Mouse (Mus musculus) midbrain, embryonic 15.5 days (tissue): ENCODE measurements around the gene Btbd18. TPM values are rescaled to one million over a fixed set of nuclear protein-coding genes. Genes with fewer than 3 reads are reported as not detected.

ENCODE experiments used
- ATAC-seq: fragments of 200-750 bp; cut with Nextera tagmentation; replicated peaks from 2 replicates; pipeline ENCODE4 v1.8.0; 2017; ENCODE audit warnings: moderate TSS enrichment
- H3K27ac ChIP-seq: fragments of 300-500 bp; sonication (generic); 2 replicates; pipeline ENCODE4 v1.5.1; 2015; ENCODE audit warnings: mild to moderate bottlenecking, inconsistent platforms
- H3K27me3 ChIP-seq: fragments of 300-500 bp; sonication (generic); replicated peaks from 2 replicates; pipeline ENCODE4 v1.6.1; 2015; ENCODE audit warnings: inconsistent platforms
- H3K36me3 ChIP-seq: fragments of 300-500 bp; sonication (generic); replicated peaks from 2 replicates; pipeline ENCODE4 v1.6.1; 2015; ENCODE audit warnings: inconsistent platforms
- H3K4me1 ChIP-seq: fragments of 300-500 bp; sonication (generic); 2 replicates; pipeline ENCODE4 v1.6.1; 2015; ENCODE audit warnings: inconsistent platforms
- H3K4me2 ChIP-seq: fragments of 300-500 bp; sonication (generic); 2 replicates; pipeline ENCODE4 v1.6.1; 2015; ENCODE audit warnings: inconsistent platforms, mild to moderate bottlenecking, moderate library complexity
- H3K4me3 ChIP-seq: fragments of 300-500 bp; sonication (generic); 2 replicates; pipeline ENCODE4 v1.5.1; 2015; ENCODE audit warnings: mild to moderate bottlenecking, inconsistent platforms
- H3K9ac ChIP-seq: fragments of 300-500 bp; sonication (generic); 2 replicates; pipeline ENCODE4 v1.6.1; 2015; ENCODE audit warnings: mild to moderate bottlenecking, inconsistent platforms
- H3K9me3 ChIP-seq: fragments of 300-500 bp; sonication (generic); 2 replicates; pipeline ENCODE4 v1.6.1; 2016; ENCODE audit warnings: inconsistent platforms
- WGBS: fragments of 180-500 bp; shearing (Covaris S2); methylation state at CpG from one replicate; pipeline ENCODE4 v1.1.7; 2015; ENCODE audit warnings: mixed read lengths; 5-methylcytosine and 5-hydroxymethylcytosine counted together
- polyA plus RNA-seq: library from polyadenylated mRNA; unstranded; fragments of >200 nt; fragmentation: Nextera tagmentation; extraction: Ambion mirVana; gene quantifications from 2 replicates; pipeline ENCODE4 v1.2.1, GENCODE M21; 2015

The Btbd18 gene
- polyA plus RNA-seq, 1 experiment from 2014 or later, result 0.19 TPM

GRCm38 (mm10) chr2:84715562-84716361 lies 56.9 kb downstream of the Btbd18 start:
- Histone ChIP-seq H3K4me2 (peak overlapping the region; percentile 90), H3K9me3 (no peaks in the 10 kb centered on the region), H3K27me3 (no peaks in the 10 kb centered on the region), H3K9ac (peak overlapping the region; percentile 60), H3K4me1 (peaks cover 23% of the 10 kb centered on the region), H3K4me3 (peak overlapping the region; percentile 88), H3K27ac (peak overlapping the region; percentile 96), H3K36me3 (no peaks in the 10 kb centered on the region)
- peak; percentile 97 for ATAC-seq
- under 1% methylated on average over 33 of the region's 33 CpGs for WGBS

GRCm38 (mm10) chr2:84716423-84717355 lies 57.8 kb downstream of the Btbd18 start:
- H3K4me2 ChIP-seq, result peak overlapping the region; percentile 90
- peaks cover 23% of the 10 kb centered on the region for H3K4me1 ChIP-seq
- ATAC-seq, result no peak
- H3K36me3 ChIP-seq, result no peaks in the 10 kb centered on the region
- peak overlapping the region; percentile 60 for H3K9ac ChIP-seq
- H3K4me3 ChIP-seq, result peak overlapping the region; percentile 88
- H3K27ac ChIP-seq, result peak overlapping the region; percentile 96
- no peaks in the 10 kb centered on the region for H3K27me3 ChIP-seq
- H3K9me3 ChIP-seq, result no peaks in the 10 kb centered on the region
- WGBS, result 32% methylated on average over 9 of the region's 9 CpGs

GRCm38 (mm10) chr2:84717357-84717756 lies 58.5 kb downstream of the Btbd18 start:
- Histone ChIP-seq H3K4me2 (no peak overlapping the region), H3K4me1 (peaks cover 20% of the 10 kb centered on the region), H3K27ac (no peak overlapping the region), H3K4me3 (no peak overlapping the region), H3K9me3 (no peaks in the 10 kb centered on the region), H3K27me3 (no peaks in the 10 kb centered on the region), H3K36me3 (no peaks in the 10 kb centered on the region), H3K9ac (no peak overlapping the region)
- no peak for ATAC-seq
- 91% methylated on average over 4 of the region's 4 CpGs for WGBS

Other genes starting within 250 kb of the Btbd18 start
- gene Calcrl, start 233.7 kb upstream of the Btbd18 start, polyA plus RNA-seq, result 8.6 and 9.7 TPM in 2 replicates
- 17.3 and 19.0 TPM in 2 replicates for gene Tfpi, start 182.3 kb upstream of the Btbd18 start, polyA plus RNA-seq
- gene Ctnnd1, start 8.3 kb upstream of the Btbd18 start, polyA plus RNA-seq, result 31.3 and 34.2 TPM in 2 replicates
- gene Selenoh, start 11.7 kb downstream of the Btbd18 start, polyA plus RNA-seq, result 168 and 174 TPM in 2 replicates
- not detected in 2 replicates for gene Gm28635, start 19.0 kb downstream of the Btbd18 start, polyA plus RNA-seq
- 49.5 and 50.1 TPM in 2 replicates for gene Med19, start 19.3 kb downstream of the Btbd18 start, polyA plus RNA-seq
- gene Tmx2, start 20.1 kb downstream of the Btbd18 start, polyA plus RNA-seq, result 271 and 279 TPM in 2 replicates
- 19.0 and 19.9 TPM in 2 replicates for gene Zdhhc5, start 56.1 kb downstream of the Btbd18 start, polyA plus RNA-seq
- gene Clp1, start 68.3 kb downstream of the Btbd18 start, polyA plus RNA-seq, result 24.4 and 25.2 TPM in 2 replicates
- 27.5 and 28.0 TPM in 2 replicates for gene Ypel4, start 75.0 kb downstream of the Btbd18 start, polyA plus RNA-seq
- gene Gm19426, start 84.6 kb downstream of the Btbd18 start, polyA plus RNA-seq, result 3.6 and 4.6 TPM in 2 replicates
- 32.9 and 37.0 TPM in 2 replicates for gene Serping1, start 116.4 kb downstream of the Btbd18 start, polyA plus RNA-seq
- gene Ube2l6, start 139.7 kb downstream of the Btbd18 start, polyA plus RNA-seq, result 21.6 and 25.7 TPM in 2 replicates
- gene Smtnl1, start 163.6 kb downstream of the Btbd18 start, polyA plus RNA-seq, result not detected in 2 replicates
- gene Timm10, start 167.9 kb downstream of the Btbd18 start, polyA plus RNA-seq, result 70.1 and 82.8 TPM in 2 replicates
- 1.2 and 1.9 TPM in 2 replicates for gene Slc43a1, start 179.8 kb downstream of the Btbd18 start, polyA plus RNA-seq
- gene Rtn4rl2, start 227.6 kb downstream of the Btbd18 start, polyA plus RNA-seq, result 4.9 and 6.0 TPM in 2 replicates